Mouse (Mus musculus): ENCODE measurements around the gene Klhl23. TPM values are rescaled to one million over a fixed set of nuclear protein-coding genes. Genes with fewer than 3 reads are reported as not detected.

The Klhl23 gene
- polyA plus RNA-seq, 1 experiment from 2014 or later: 85.9 TPM

DNA sequence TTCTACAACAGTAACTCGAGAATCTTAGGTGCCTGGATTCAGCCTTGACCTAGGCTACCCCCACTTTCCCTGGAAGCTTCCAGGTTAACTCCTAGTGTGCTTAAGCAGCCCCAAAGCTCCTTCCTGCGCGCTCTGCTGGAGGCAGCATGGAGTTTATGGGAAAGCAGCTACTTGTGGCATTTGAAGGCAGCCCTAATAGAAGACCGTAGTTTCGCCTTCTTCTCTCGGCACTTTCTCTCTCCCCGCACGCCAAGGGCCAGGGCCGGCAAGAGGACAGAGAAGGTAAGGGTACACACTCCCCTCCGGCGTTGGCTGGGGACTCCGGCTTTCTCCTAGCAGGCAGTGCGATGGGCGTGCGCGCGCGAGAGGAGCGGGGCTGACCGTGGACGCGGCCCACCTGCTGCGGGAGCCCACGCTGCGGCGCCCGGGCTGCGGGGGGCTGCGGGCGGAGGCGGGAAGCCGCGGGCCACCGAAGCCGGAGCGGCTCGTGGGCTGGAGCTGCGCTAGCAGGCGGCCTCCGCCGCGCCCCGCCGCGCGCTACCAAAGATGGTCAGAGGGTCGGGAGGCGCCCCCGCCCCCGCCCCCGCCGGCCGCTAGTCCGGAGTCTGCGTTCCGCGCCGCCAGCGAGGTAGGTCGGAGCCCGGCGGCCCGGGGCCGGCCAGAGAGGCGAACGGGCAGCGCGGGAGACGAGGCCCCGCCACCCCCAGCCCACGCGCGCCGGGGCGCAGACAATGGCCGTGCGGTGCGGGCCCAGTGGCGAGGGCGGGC is 801 bp downstream of the Klhl23 start:
- under 1% methylated on average over 67 of the region's 80 CpGs for WGBS
- Histone ChIP-seq H3K27me3 (ENCODE audit: control insufficient read depth, insufficient read depth, low read length) (no peaks in the 10 kb centered on the region), H3K27ac (replicated peaks; ENCODE audit: low read depth, low read length) (peak overlapping the region; percentile 96), H3K4me3 (replicated peaks; ENCODE audit: low read depth, low read length) (peak overlapping the region; percentile 82), H3K4me1 (ENCODE audit: control insufficient read depth, insufficient read depth, low read length) (peaks cover 28% of the 10 kb centered on the region), H3K9ac (replicated peaks; ENCODE audit: low read length) (peak overlapping the region; percentile 98), H3K36me3 (ENCODE audit: control insufficient read depth, insufficient read depth, low read length) (0 out of 2 replicates have a peak, but pooled peaks cover 4% of the 10 kb centered on the region), H3K9me3 (ENCODE audit: control insufficient read depth, low read length) (no peaks in the 10 kb centered on the region), H3K4me2 (ENCODE audit: low read length) (peak overlapping the region; percentile 75)
- peak; percentile 79 for DNase-seq
- ATAC-seq (ENCODE audit: low FRiP score, low TSS enrichment): peak; percentile 87

DNA sequence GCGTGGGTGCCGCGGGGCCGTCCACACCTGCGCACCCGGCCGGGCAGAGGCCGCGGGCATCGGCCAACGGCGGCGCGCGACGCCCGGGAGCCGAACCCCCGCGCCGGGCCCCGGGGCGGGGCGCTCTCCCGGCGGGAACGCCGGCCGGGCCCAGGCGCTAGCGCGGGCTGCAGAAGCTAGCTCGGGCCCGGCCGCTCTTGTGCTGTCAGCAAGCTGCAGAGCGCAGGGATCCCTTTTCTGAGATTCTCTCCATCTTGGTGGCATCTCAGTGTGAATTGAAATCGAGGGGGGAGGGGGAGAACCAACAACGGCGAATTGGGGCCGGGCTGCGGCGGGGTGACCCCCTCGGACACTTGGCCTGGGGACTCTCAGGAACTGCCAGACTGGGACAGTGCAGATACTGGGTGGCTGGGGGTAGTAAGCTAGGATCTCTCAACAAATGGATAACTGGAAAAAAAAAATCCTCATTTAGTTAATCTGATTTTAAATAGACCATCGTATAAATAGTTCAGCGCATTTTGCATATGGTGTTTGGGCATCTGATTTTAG is 1.5 kb downstream of the Klhl23 start:
- H3K9me3 ChIP-seq (ENCODE audit: control insufficient read depth, low read length): no peaks in the 10 kb centered on the region
- H3K4me3 ChIP-seq (replicated peaks; ENCODE audit: low read depth, low read length): peak overlapping the region; percentile 82
- ATAC-seq (ENCODE audit: low FRiP score, low TSS enrichment): peak; percentile 80
- H3K27me3 ChIP-seq (ENCODE audit: control insufficient read depth, insufficient read depth, low read length): no peaks in the 10 kb centered on the region
- peak; percentile 84 for DNase-seq
- H3K36me3 ChIP-seq (ENCODE audit: control insufficient read depth, insufficient read depth, low read length): peaks cover 5% of the 10 kb centered on the region; the same call in 1 of the 2 replicates
- H3K9ac ChIP-seq (replicated peaks; ENCODE audit: low read length): peak overlapping the region; percentile 98
- peak overlapping the region; percentile 96 for H3K27ac ChIP-seq (replicated peaks; ENCODE audit: low read depth, low read length)
- 2% methylated on average over 45 of the region's 45 CpGs for WGBS
- peaks cover 31% of the 10 kb centered on the region for H3K4me1 ChIP-seq (ENCODE audit: control insufficient read depth, insufficient read depth, low read length)
- H3K4me2 ChIP-seq (ENCODE audit: low read length): peak overlapping the region; percentile 75

DNA sequence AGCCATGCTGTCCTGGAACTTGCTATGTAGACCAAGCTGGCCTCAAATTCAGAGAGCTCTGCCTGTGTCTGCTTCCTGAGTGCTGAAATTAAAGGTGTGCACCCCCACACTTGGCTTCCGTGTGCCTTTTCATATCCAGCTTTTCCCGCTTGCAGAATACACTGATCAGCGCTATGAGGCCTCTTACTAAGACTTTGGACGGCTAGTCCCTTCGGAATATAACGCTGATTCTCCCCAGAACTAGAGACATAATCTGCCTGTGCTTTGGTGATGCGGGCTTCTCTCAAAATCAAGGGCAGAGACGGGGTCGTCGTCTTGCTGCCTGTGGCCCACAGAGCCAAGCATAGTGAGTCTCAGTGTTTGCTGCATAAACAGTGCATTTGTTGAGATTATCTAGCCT is 4.2 kb downstream of the Klhl23 start:
- Histone ChIP-seq H3K9ac (replicated peaks; ENCODE audit: low read length) (no peak overlapping the region), H3K4me3 (replicated peaks; ENCODE audit: low read depth, low read length) (no peak overlapping the region), H3K27ac (replicated peaks; ENCODE audit: low read depth, low read length) (0 out of 2 replicates have a peak overlapping the region, but pooled peaks have one; percentile 32)

DNA sequence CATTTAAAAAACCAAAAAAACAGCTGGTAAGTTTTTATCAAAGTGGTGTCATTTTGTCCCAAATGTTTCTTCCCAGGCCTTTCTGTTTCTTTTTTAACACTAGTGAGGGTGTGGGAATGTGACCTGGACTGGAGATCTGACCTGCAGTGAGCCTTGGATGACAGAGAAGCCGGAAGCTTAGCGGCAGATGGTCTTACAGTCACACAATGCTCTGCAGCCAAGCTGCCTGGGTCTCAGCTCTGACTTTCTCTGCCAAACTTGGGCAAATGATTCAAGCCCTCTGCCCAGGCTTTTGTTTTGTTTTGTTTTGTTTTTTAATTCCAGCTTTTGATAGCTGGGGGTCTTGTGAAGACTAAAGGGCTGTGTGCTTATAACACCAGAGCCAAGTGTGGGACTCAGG is 4.6 kb downstream of the Klhl23 start:
- DNase-seq: peak; percentile 26
- H3K27ac ChIP-seq (replicated peaks; ENCODE audit: low read depth, low read length): no peak overlapping the region
- no peaks in the 10 kb centered on the region for H3K9me3 ChIP-seq (ENCODE audit: control insufficient read depth, low read length)
- WGBS: 55% methylated on average over 2 of the region's 2 CpGs
- no peak overlapping the region for H3K4me3 ChIP-seq (replicated peaks; ENCODE audit: low read depth, low read length)
- peaks cover 30% of the 10 kb centered on the region for H3K36me3 ChIP-seq (ENCODE audit: control insufficient read depth, insufficient read depth, low read length)
- peaks cover 34% of the 10 kb centered on the region for H3K4me1 ChIP-seq (ENCODE audit: control insufficient read depth, insufficient read depth, low read length)
- H3K9ac ChIP-seq (replicated peaks; ENCODE audit: low read length): no peak overlapping the region
- H3K4me2 ChIP-seq (ENCODE audit: low read length): peak overlapping the region; percentile 19
- ATAC-seq (ENCODE audit: low FRiP score, low TSS enrichment): no peak
- H3K27me3 ChIP-seq (ENCODE audit: control insufficient read depth, insufficient read depth, low read length): no peaks in the 10 kb centered on the region

More for the DNA sequence above, 4.2 kb downstream of the Klhl23 start:
- Histone ChIP-seq H3K36me3 (ENCODE audit: control insufficient read depth, insufficient read depth, low read length) (peaks cover 25% of the 10 kb centered on the region), H3K27me3 (ENCODE audit: control insufficient read depth, insufficient read depth, low read length) (no peaks in the 10 kb centered on the region), H3K4me2 (ENCODE audit: low read length) (peak overlapping the region; percentile 19), H3K9me3 (ENCODE audit: control insufficient read depth, low read length) (no peaks in the 10 kb centered on the region), H3K4me1 (ENCODE audit: control insufficient read depth, insufficient read depth, low read length) (peaks cover 34% of the 10 kb centered on the region)
- ATAC-seq (ENCODE audit: low FRiP score, low TSS enrichment) (no peak), DNase-seq (peak; percentile 13)
- 72% methylated on average over 10 of the region's 10 CpGs for WGBS

DNA sequence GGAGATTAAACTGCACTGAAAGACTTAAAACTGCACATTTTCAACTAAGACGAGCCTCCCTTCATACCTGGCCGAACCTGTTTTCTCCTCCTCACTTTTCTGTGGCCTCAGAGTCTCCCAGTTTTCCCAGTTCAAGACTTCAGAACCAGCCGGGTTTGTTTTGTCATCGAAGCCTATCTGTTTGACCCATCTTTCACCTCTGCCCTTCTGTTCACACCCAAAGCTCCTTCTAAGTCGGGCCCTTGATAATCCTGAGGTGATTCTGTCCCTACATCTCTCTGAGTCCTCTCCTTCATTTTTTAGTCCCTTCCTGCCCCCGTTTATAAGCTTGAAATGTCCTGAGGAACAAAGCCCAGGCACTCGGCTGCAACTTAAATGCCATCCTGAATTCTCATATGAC is 6.3 kb downstream of the Klhl23 start:
- H3K27ac ChIP-seq (replicated peaks; ENCODE audit: low read depth, low read length): no peak overlapping the region
- H3K4me3 ChIP-seq (replicated peaks; ENCODE audit: low read depth, low read length): no peak overlapping the region
- H3K27me3 ChIP-seq (ENCODE audit: control insufficient read depth, insufficient read depth, low read length): no peaks in the 10 kb centered on the region
- peaks cover 38% of the 10 kb centered on the region for H3K36me3 ChIP-seq (ENCODE audit: control insufficient read depth, insufficient read depth, low read length)
- H3K4me2 ChIP-seq (ENCODE audit: low read length): no peak overlapping the region
- H3K4me1 ChIP-seq (ENCODE audit: control insufficient read depth, insufficient read depth, low read length): peaks cover 25% of the 10 kb centered on the region
- ATAC-seq (ENCODE audit: low FRiP score, low TSS enrichment) (no peak), DNase-seq (no peak)
- 44% methylated on average over 7 of the region's 7 CpGs for WGBS
- H3K9ac ChIP-seq (replicated peaks; ENCODE audit: low read length): no peak overlapping the region
- no peaks in the 10 kb centered on the region for H3K9me3 ChIP-seq (ENCODE audit: control insufficient read depth, low read length)

DNA sequence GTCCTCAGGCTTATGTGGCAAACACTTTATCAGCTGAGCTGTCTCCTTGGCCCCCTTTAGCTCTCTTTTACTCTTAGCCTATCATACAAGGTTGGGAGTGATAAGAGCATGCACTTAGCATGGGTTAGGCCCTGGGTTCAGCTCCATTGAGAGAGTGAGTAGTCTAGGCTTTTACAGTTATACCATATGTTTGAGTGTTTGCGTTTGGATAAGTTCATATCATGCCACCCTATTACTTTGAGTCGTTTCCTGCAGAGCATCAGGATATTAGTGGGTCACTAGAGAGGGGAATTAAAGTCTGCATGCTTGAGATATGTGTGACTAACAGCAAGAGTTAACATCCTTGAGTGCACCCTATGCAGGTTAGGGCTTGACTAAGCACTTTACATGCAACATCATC is 7.9 kb downstream of the Klhl23 start:
- Histone ChIP-seq H3K4me3 (replicated peaks; ENCODE audit: low read depth, low read length) (no peak overlapping the region), H3K4me2 (ENCODE audit: low read length) (no peak overlapping the region), H3K9me3 (ENCODE audit: control insufficient read depth, low read length) (no peaks in the 10 kb centered on the region), H3K27ac (replicated peaks; ENCODE audit: low read depth, low read length) (no peak overlapping the region), H3K36me3 (ENCODE audit: control insufficient read depth, insufficient read depth, low read length) (peaks cover 54% of the 10 kb centered on the region), H3K4me1 (ENCODE audit: control insufficient read depth, insufficient read depth, low read length) (peaks cover 17% of the 10 kb centered on the region), H3K9ac (replicated peaks; ENCODE audit: low read length) (no peak overlapping the region), H3K27me3 (ENCODE audit: control insufficient read depth, insufficient read depth, low read length) (no peaks in the 10 kb centered on the region)
- DNase-seq: no peak
- no peak for ATAC-seq (ENCODE audit: low FRiP score, low TSS enrichment)
- 98% methylated on average over 2 of the region's 2 CpGs for WGBS

DNA sequence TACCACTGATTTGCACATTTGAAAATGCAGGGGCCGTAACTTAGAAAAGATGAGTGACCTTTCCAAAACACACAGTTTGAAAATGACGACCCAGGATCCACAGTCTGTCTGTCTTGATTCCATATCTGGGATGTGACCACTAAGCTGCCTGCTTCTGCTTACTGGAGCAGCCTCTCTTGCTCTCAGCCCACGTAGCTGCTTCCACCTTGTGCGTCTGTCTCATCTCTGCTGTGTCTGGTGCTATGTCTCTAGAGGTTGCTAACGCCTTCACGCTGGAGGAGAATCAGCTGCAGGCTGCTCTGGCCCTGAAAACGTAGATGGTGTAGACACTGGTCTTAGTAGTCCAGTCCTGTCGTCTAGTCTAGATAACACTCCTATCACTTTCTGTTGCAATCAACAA is 8.4 kb downstream of the Klhl23 start:
- no peaks in the 10 kb centered on the region for H3K9me3 ChIP-seq (ENCODE audit: control insufficient read depth, low read length)
- H3K36me3 ChIP-seq (ENCODE audit: control insufficient read depth, insufficient read depth, low read length): peaks cover 56% of the 10 kb centered on the region
- H3K27ac ChIP-seq (replicated peaks; ENCODE audit: low read depth, low read length): no peak overlapping the region
- DNase-seq: no peak
- H3K4me2 ChIP-seq (ENCODE audit: low read length): no peak overlapping the region
- ATAC-seq (ENCODE audit: low FRiP score, low TSS enrichment): no peak
- peaks cover 13% of the 10 kb centered on the region for H3K4me1 ChIP-seq (ENCODE audit: control insufficient read depth, insufficient read depth, low read length)
- H3K4me3 ChIP-seq (replicated peaks; ENCODE audit: low read depth, low read length): no peak overlapping the region
- H3K27me3 ChIP-seq (ENCODE audit: control insufficient read depth, insufficient read depth, low read length): no peaks in the 10 kb centered on the region
- no peak overlapping the region for H3K9ac ChIP-seq (replicated peaks; ENCODE audit: low read length)
- WGBS: 87% methylated on average over 8 of the region's 8 CpGs

DNA sequence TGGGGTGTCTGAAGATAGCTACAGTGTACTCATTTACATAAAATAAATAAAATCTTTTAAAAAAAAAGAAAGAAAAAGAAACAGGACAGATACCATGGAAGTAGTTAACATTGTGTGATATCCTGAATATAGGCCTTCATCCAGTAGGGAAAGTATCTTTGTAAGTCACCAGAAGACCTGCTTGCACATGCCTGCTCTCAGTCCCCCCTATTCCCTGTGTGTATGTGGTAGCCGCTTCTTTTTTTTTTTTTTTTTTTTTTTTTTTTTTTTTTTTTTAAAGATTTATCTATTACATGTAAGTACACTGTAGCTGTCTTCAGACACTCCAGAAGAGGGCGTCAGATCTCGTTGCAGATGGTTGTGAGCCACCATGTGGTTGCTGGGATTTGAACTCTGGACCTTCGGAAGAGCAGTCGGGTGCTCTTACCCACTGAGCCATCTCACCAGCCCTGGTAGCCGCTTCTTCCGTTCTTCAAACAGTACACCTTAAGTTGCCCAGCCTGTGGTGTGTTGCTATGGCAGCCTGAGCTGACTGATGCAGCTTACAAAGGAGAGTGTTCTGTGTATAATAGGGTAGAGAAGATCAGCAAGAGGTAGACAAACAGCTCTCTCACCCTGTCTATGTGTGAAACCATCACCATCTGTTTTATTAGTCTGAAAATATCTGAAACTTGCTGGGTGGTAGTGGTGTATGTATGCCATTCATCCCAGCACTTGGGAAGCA is 15.7 kb downstream of the Klhl23 start:
- Histone ChIP-seq H3K27ac (replicated peaks; ENCODE audit: low read depth, low read length) (no peak overlapping the region), H3K4me1 (ENCODE audit: control insufficient read depth, insufficient read depth, low read length) (no peaks in the 10 kb centered on the region), H3K36me3 (ENCODE audit: control insufficient read depth, insufficient read depth, low read length) (peaks cover 42% of the 10 kb centered on the region), H3K9me3 (ENCODE audit: control insufficient read depth, low read length) (no peaks in the 10 kb centered on the region), H3K9ac (replicated peaks; ENCODE audit: low read length) (no peak overlapping the region), H3K27me3 (ENCODE audit: control insufficient read depth, insufficient read depth, low read length) (no peaks in the 10 kb centered on the region), H3K4me3 (replicated peaks; ENCODE audit: low read depth, low read length) (no peak overlapping the region), H3K4me2 (ENCODE audit: low read length) (no peak overlapping the region)
- ATAC-seq (ENCODE audit: low FRiP score, low TSS enrichment) (no peak), DNase-seq (no peak)
- 69% methylated on average over 7 of the region's 7 CpGs for WGBS

Data from midbrain, embryonic 14.5 days (tissue).